Mouse (Mus musculus): ENCODE results near the gene Pou5f2.

- no peak for TF ChIP-seq POLR2AphosphoS5 (IDR thresholded peaks at IDR 0.05; ENCODE audit: insufficient replicate concordance, low read depth, low read length)
- TF ChIP-seq GATA1 (IDR thresholded peaks at IDR 0.05; ENCODE audit: borderline replicate concordance, low read length): no peak
- no peak for TF ChIP-seq CTCF (IDR thresholded peaks at IDR 0.05; ENCODE audit: low read depth, low read length)
Measured at GRCm38 (mm10) chr13:77976248-77976647, 48.5 kb upstream of the Pou5f2 start.
